Mouse (Mus musculus): Measurements from ENCODE around the gene Fkbp9.

DNA sequence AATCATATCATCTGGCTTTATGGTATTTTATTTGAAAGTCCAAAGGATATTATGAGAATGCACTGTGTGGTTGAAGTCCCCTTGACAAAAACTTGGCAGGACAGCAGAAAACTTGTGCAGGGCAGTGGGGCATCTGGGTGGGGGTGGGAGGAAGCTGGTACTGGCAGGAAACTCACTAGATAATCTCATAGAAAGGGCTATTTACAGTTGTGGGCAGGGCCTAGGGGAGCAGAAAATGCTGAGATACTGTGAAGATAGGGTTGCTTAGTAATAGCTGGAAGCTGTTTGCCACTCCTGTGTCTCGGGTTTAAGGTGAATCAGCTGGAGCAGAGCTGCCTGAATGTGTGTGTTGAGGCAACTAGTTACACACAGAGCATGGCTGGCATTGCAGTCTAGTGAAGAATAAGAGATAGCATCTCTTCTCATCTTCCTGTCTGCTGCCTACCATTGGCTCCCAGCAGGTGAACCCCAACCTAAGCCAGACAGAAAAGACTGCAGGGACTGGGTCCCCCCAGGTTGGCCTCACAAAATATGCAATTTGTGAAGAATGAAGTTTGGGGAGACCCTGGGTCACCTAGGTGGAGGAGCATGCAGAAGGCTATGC, 47.6 kb downstream of the Fkbp9 start:
- TF ChIP-seq POLR2A (IDR thresholded peaks at IDR 0.05; ENCODE audit: borderline replicate concordance, insufficient read depth, low read length), result no peak
- TF ChIP-seq CTCF (IDR thresholded peaks at IDR 0.05; ENCODE audit: borderline replicate concordance, insufficient read depth, low read depth, low read length), result no peak

All from cerebellum, adult 2 months (tissue).